Mouse (Mus musculus): ENCODE results near the gene Tmem214. TPM values are rescaled to one million over a fixed set of nuclear protein-coding genes. Genes with fewer than 3 reads are reported as not detected.

Gene Tmem214
- polyA plus RNA-seq (2015; fragmentation: Nextera tagmentation; extraction: Ambion mirVana) = 57.7 and 59.7 TPM in 2 replicates

GRCm38 (mm10) chr5:30867712-30868111 lies at the start of gene Tmem214:
Gene Tmem214 (plus strand): TSS chr5:30868012.
- peaks cover 21% of the 10 kb centered on the region for H3K4me1 ChIP-seq (replicated peaks)
- no peaks in the 10 kb centered on the region for H3K27me3 ChIP-seq
- H3K4me2 ChIP-seq (replicated peaks) = peak within 1 kb of the TSS; percentile 80; the same call in 1 of the 2 replicates
- H3K9me3 ChIP-seq = no peaks in the 10 kb centered on the region
- H3K9ac ChIP-seq (replicated peaks) = no peak within 1 kb of the TSS
- peaks cover 65% of the 10 kb centered on the region for H3K36me3 ChIP-seq
- no peak within 1 kb of the TSS for H3K27ac ChIP-seq
- H3K4me3 ChIP-seq (replicated peaks) = peak within 1 kb of the TSS; percentile 88; the same call in 1 of the 2 replicates
- WGBS = 97% methylated on average over 3 of the region's 3 CpGs
- no peak for ATAC-seq

- no peak overlapping the region for H3K27ac ChIP-seq
- peaks cover 48% of the 10 kb centered on the region for H3K4me1 ChIP-seq (replicated peaks)
- H3K9me3 ChIP-seq = no peaks in the 10 kb centered on the region
- H3K36me3 ChIP-seq = peaks cover 3% of the 10 kb centered on the region; the same call in 1 of the 2 replicates
- H3K4me2 ChIP-seq (replicated peaks) = no peak overlapping the region
- H3K4me3 ChIP-seq (replicated peaks) = no peak overlapping the region
- H3K9ac ChIP-seq (replicated peaks) = no peak overlapping the region
- no peaks in the 10 kb centered on the region for H3K27me3 ChIP-seq
- no peak for ATAC-seq
- 93% methylated on average over 8 of the region's 8 CpGs for WGBS
Observed at GRCm38 (mm10) chr5:30818758-30819309, 49.0 kb upstream of the Tmem214 start.

GRCm38 (mm10) chr5:30822689-30823088 lies 45.1 kb upstream of the Tmem214 start:
- H3K4me1 ChIP-seq (replicated peaks) = peaks cover 41% of the 10 kb centered on the region
- no peak overlapping the region for H3K4me3 ChIP-seq (replicated peaks)
- H3K4me2 ChIP-seq (replicated peaks) = no peak overlapping the region
- 87% methylated on average over 5 of the region's 5 CpGs for WGBS
- H3K9ac ChIP-seq (replicated peaks) = no peak overlapping the region
- H3K9me3 ChIP-seq = no peaks in the 10 kb centered on the region
- no peak overlapping the region for H3K27ac ChIP-seq
- H3K36me3 ChIP-seq = peaks cover 3% of the 10 kb centered on the region; the same call in 1 of the 2 replicates
- ATAC-seq = no peak
- no peaks in the 10 kb centered on the region for H3K27me3 ChIP-seq

GRCm38 (mm10) chr5:30823091-30823490 lies 44.7 kb upstream of the Tmem214 start:
- Histone ChIP-seq H3K9ac (replicated peaks) (no peak overlapping the region), H3K27me3 (no peaks in the 10 kb centered on the region), H3K4me3 (replicated peaks) (no peak overlapping the region), H3K9me3 (no peaks in the 10 kb centered on the region), H3K27ac (no peak overlapping the region), H3K4me1 (replicated peaks) (peaks cover 37% of the 10 kb centered on the region), H3K36me3 (peaks cover 3% of the 10 kb centered on the region; the same call in 1 of the 2 replicates), H3K4me2 (replicated peaks) (no peak overlapping the region)
- ATAC-seq = no peak
- 97% methylated on average over 3 of the region's 3 CpGs for WGBS

- peak overlapping the region; percentile 41; the same call in 1 of the 2 replicates for H3K27ac ChIP-seq
- H3K27me3 ChIP-seq = no peaks in the 10 kb centered on the region
- peaks cover 31% of the 10 kb centered on the region for H3K4me1 ChIP-seq (replicated peaks)
- WGBS = 26% methylated on average over 11 of the region's 11 CpGs
- peak; percentile 67 for ATAC-seq
- H3K9me3 ChIP-seq = no peaks in the 10 kb centered on the region
- H3K4me3 ChIP-seq (replicated peaks) = no peak overlapping the region
- peaks cover 3% of the 10 kb centered on the region; the same call in 1 of the 2 replicates for H3K36me3 ChIP-seq
- H3K4me2 ChIP-seq (replicated peaks) = no peak overlapping the region
- no peak overlapping the region for H3K9ac ChIP-seq (replicated peaks)
Observed at GRCm38 (mm10) chr5:30824124-30824988, 43.5 kb upstream of the Tmem214 start.

- Histone ChIP-seq H3K9me3 (no peaks in the 10 kb centered on the region), H3K27me3 (no peaks in the 10 kb centered on the region), H3K4me3 (replicated peaks) (no peak overlapping the region), H3K4me1 (replicated peaks) (peaks cover 31% of the 10 kb centered on the region), H3K27ac (peak overlapping the region; percentile 41; the same call in 1 of the 2 replicates), H3K9ac (replicated peaks) (peak overlapping the region; percentile 25; the same call in 1 of the 2 replicates), H3K36me3 (no peaks in the 10 kb centered on the region), H3K4me2 (replicated peaks) (0 out of 2 replicates have a peak overlapping the region, but pooled peaks have one; percentile 11)
- ATAC-seq = 0 out of 2 replicates have a peak, but pooled peaks have one; percentile 50
- WGBS = 35% methylated on average over 10 of the region's 10 CpGs
Observed at GRCm38 (mm10) chr5:30825166-30825565, 42.6 kb upstream of the Tmem214 start.

- WGBS = 71% methylated on average over 6 of the region's 6 CpGs
- H3K27ac ChIP-seq = 0 out of 2 replicates have a peak overlapping the region, but pooled peaks have one; percentile 41
- H3K4me3 ChIP-seq (replicated peaks) = no peak overlapping the region
- no peak overlapping the region for H3K9ac ChIP-seq (replicated peaks)
- no peaks in the 10 kb centered on the region for H3K9me3 ChIP-seq
- no peak for ATAC-seq
- H3K27me3 ChIP-seq = no peaks in the 10 kb centered on the region
- no peak overlapping the region for H3K4me2 ChIP-seq (replicated peaks)
- no peaks in the 10 kb centered on the region for H3K36me3 ChIP-seq
- peaks cover 31% of the 10 kb centered on the region for H3K4me1 ChIP-seq (replicated peaks)
Observed at GRCm38 (mm10) chr5:30825821-30826220, 42.0 kb upstream of the Tmem214 start.

GRCm38 (mm10) chr5:30833416-30833815 lies 34.4 kb upstream of the Tmem214 start:
- Histone ChIP-seq H3K9ac (replicated peaks) (no peak overlapping the region), H3K4me1 (replicated peaks) (no peaks in the 10 kb centered on the region), H3K4me2 (replicated peaks) (no peak overlapping the region), H3K4me3 (replicated peaks) (no peak overlapping the region), H3K9me3 (no peaks in the 10 kb centered on the region), H3K27ac (no peak overlapping the region), H3K27me3 (no peaks in the 10 kb centered on the region), H3K36me3 (peaks cover 23% of the 10 kb centered on the region)
- WGBS = 90% methylated on average over 3 of the region's 3 CpGs
- no peak for ATAC-seq

- no peaks in the 10 kb centered on the region for H3K9me3 ChIP-seq
- 91% methylated on average over 2 of the region's 2 CpGs for WGBS
- no peak overlapping the region for H3K27ac ChIP-seq
- no peak for ATAC-seq
- no peaks in the 10 kb centered on the region for H3K4me1 ChIP-seq (replicated peaks)
- H3K4me2 ChIP-seq (replicated peaks) = no peak overlapping the region
- no peaks in the 10 kb centered on the region for H3K27me3 ChIP-seq
- H3K4me3 ChIP-seq (replicated peaks) = no peak overlapping the region
- H3K9ac ChIP-seq (replicated peaks) = no peak overlapping the region
- H3K36me3 ChIP-seq = peaks cover 23% of the 10 kb centered on the region
Observed at GRCm38 (mm10) chr5:30839731-30840130, 28.1 kb upstream of the Tmem214 start.

- Histone ChIP-seq H3K4me2 (replicated peaks) (no peak overlapping the region), H3K27me3 (no peaks in the 10 kb centered on the region), H3K9ac (replicated peaks) (no peak overlapping the region), H3K4me3 (replicated peaks) (no peak overlapping the region), H3K9me3 (no peaks in the 10 kb centered on the region), H3K36me3 (peaks cover 14% of the 10 kb centered on the region), H3K4me1 (replicated peaks) (no peaks in the 10 kb centered on the region), H3K27ac (no peak overlapping the region)
- no peak for ATAC-seq
- 68% methylated on average over 3 of the region's 3 CpGs for WGBS
Observed at GRCm38 (mm10) chr5:30841896-30842295, 25.9 kb upstream of the Tmem214 start.

GRCm38 (mm10) chr5:30849891-30850555 lies 17.8 kb upstream of the Tmem214 start:
- H3K4me2 ChIP-seq (replicated peaks) = no peak overlapping the region
- 72% methylated on average over 6 of the region's 6 CpGs for WGBS
- H3K27ac ChIP-seq = no peak overlapping the region
- no peaks in the 10 kb centered on the region for H3K9me3 ChIP-seq
- no peak for ATAC-seq
- H3K36me3 ChIP-seq = no peaks in the 10 kb centered on the region
- H3K4me1 ChIP-seq (replicated peaks) = no peaks in the 10 kb centered on the region
- no peak overlapping the region for H3K9ac ChIP-seq (replicated peaks)
- no peaks in the 10 kb centered on the region for H3K27me3 ChIP-seq
- no peak overlapping the region for H3K4me3 ChIP-seq (replicated peaks)

- Histone ChIP-seq H3K9me3 (no peaks in the 10 kb centered on the region), H3K9ac (replicated peaks) (no peak overlapping the region), H3K4me3 (replicated peaks) (no peak overlapping the region), H3K4me1 (replicated peaks) (no peaks in the 10 kb centered on the region), H3K27me3 (no peaks in the 10 kb centered on the region), H3K36me3 (no peaks in the 10 kb centered on the region; the same call in 1 of the 2 replicates), H3K27ac (no peak overlapping the region), H3K4me2 (replicated peaks) (no peak overlapping the region)
- ATAC-seq = no peak
- 65% methylated on average over 2 of the region's 2 CpGs for WGBS
Observed at GRCm38 (mm10) chr5:30850556-30850925, 17.3 kb upstream of the Tmem214 start.

Data from midbrain, embryonic 13.5 days (tissue).